Mouse (Mus musculus) G1E (cell line): ENCODE measurements around the gene Tmem171. TPM values are rescaled to one million over a fixed set of nuclear protein-coding genes. Genes with fewer than 3 reads are reported as not detected.

ENCODE experiments used
- ATAC-seq: 2 replicates; pipeline ENCODE4 v1.8.0; 2016; ENCODE audit warnings: mild to moderate bottlenecking; ENCODE audit not compliant: insufficient number of reproducible peaks, poor library complexity, low FRiP score, severe bottlenecking; ENCODE audit errors: extremely low read depth
- DNase-seq: peaks from one replicate; pipeline ENCODE4 v3.0.0; 2012; ENCODE audit warnings: low spot score
- H3K27me3 ChIP-seq: 2 replicates; pipeline ENCODE4 v1.6.1; 2012; ENCODE audit warnings: mild to moderate bottlenecking, low read length, inconsistent platforms; ENCODE audit not compliant: insufficient read depth
- H3K36me3 ChIP-seq: replicated peaks from 2 replicates; pipeline ENCODE3; 2012; ENCODE audit warnings: mild to moderate bottlenecking, inconsistent platforms
- H3K4me1 ChIP-seq: 2 replicates; pipeline ENCODE4 v1.6.1; 2012; ENCODE audit warnings: low read depth, low read length, inconsistent platforms, mixed read lengths; ENCODE audit not compliant: insufficient read depth
- H3K4me3 ChIP-seq: 2 replicates; pipeline ENCODE4 v1.5.1; 2012; ENCODE audit warnings: low read depth, mild to moderate bottlenecking, inconsistent platforms, low read length, moderate library complexity, mixed read lengths
- H3K9me3 ChIP-seq: replicated peaks from 2 replicates; pipeline ENCODE4 v1.6.1; 2012; ENCODE audit warnings: inconsistent platforms
- CTCF ChIP-seq: IDR thresholded peaks from 2 replicates; pipeline ENCODE4 v1.5.1; 2012; ENCODE audit warnings: low read depth, low read length, inconsistent platforms, mixed read lengths
- GATA1 ChIP-seq: IDR thresholded peaks from 2 replicates; pipeline ENCODE4 v1.6.1; 2012; ENCODE audit warnings: borderline replicate concordance, low read length, inconsistent platforms, mixed read lengths
- GATA2 ChIP-seq: IDR thresholded peaks from 2 replicates; pipeline ENCODE4 v1.6.1; 2012; ENCODE audit warnings: low read depth, low read length, inconsistent platforms, borderline replicate concordance
- POLR2AphosphoS5 ChIP-seq: IDR thresholded peaks from 2 replicates; pipeline ENCODE4 v1.6.1; 2012; ENCODE audit warnings: low read depth, low read length, inconsistent platforms; ENCODE audit not compliant: insufficient replicate concordance
- TAL1 ChIP-seq: conservative IDR thresholded peaks from 2 replicates; pipeline ENCODE4 v1.6.1; 2012; ENCODE audit warnings: low read depth, low read length, inconsistent platforms, mixed read lengths
- polyA plus RNA-seq: library from polyadenylated mRNA; stranded (reverse); fragments of >175 nt; gene quantifications from 2 replicates; pipeline ENCODE4 v1.2.3, GENCODE M21; 2012
- total RNA-seq, 2 experiments: library from RNA; stranded (forward) in 1 of 2; stranded (reverse) in 1 of 2; fragments of 200-1000 nt in 1 of 2; fragments of >200 nt in 1 of 2; fragmentation: Nextera tagmentation in 1 of 2; gene quantifications; 2 replicates each; pipeline ENCODE4 v1.2.3; 2014 to 2017

The Tmem171 gene
- total and polyA plus RNA-seq, 3 experiments: 0.11 TPM; not detected in 2

- no peak overlapping the region for H3K4me3 ChIP-seq
- H3K9me3 ChIP-seq: no peaks in the 10 kb centered on the region
- no peak for ATAC-seq
- no peaks in the 10 kb centered on the region for H3K4me1 ChIP-seq
- no peak for DNase-seq
- TF ChIP-seq GATA1: no peak
- TF ChIP-seq TAL1: no peak
- TF ChIP-seq GATA2: no peak
- TF ChIP-seq CTCF: no peak
- TF ChIP-seq POLR2AphosphoS5: no peak
- H3K27me3 ChIP-seq: peaks cover 4% of the 10 kb centered on the region; the same call in 1 of the 2 replicates
- H3K36me3 ChIP-seq: no peaks in the 10 kb centered on the region
Measured at GRCm38 (mm10) chr13:98655346-98655745, 39.3 kb downstream of the Tmem171 start.

GRCm38 (mm10) chr13:98654129-98654939 lies 40.3 kb downstream of the Tmem171 start:
- ATAC-seq: no peak
- no peaks in the 10 kb centered on the region for H3K9me3 ChIP-seq
- peaks cover 4% of the 10 kb centered on the region; the same call in 1 of the 2 replicates for H3K27me3 ChIP-seq
- TF ChIP-seq GATA1 (no peak), GATA2 (no peak), TAL1 (no peak), POLR2AphosphoS5 (no peak), CTCF (no peak)
- no peaks in the 10 kb centered on the region for H3K36me3 ChIP-seq
- no peaks in the 10 kb centered on the region for H3K4me1 ChIP-seq
- H3K4me3 ChIP-seq: no peak overlapping the region
- DNase-seq: no peak

DNA sequence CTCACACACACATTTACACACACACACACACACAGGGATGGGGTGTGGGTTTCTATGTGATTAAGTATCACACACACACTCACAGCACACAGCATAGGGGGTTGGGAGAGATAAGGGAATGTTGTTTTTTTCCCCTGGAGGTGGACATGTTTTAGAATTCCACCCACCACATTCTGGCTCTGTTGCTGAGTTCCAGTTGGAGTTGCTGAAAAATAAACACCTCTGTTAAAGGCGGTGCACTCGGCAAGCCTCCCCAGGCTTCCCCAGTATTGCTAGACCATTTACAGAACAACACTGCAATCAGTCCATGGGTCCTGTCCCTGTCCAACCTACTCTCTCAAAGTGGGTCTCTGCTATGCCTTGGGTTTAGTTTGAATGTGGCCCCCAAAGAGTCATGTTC lies 42.4 kb downstream of the Tmem171 start:
- Histone ChIP-seq H3K36me3 (no peaks in the 10 kb centered on the region), H3K27me3 (peaks cover 4% of the 10 kb centered on the region; the same call in 1 of the 2 replicates), H3K9me3 (no peaks in the 10 kb centered on the region), H3K4me1 (no peaks in the 10 kb centered on the region), H3K4me3 (no peak overlapping the region)
- no peak for ATAC-seq
- TF ChIP-seq GATA2: no peak
- no peak for TF ChIP-seq POLR2AphosphoS5
- TF ChIP-seq TAL1: no peak
- TF ChIP-seq GATA1: no peak
- no peak for TF ChIP-seq CTCF
- DNase-seq: no peak

DNA sequence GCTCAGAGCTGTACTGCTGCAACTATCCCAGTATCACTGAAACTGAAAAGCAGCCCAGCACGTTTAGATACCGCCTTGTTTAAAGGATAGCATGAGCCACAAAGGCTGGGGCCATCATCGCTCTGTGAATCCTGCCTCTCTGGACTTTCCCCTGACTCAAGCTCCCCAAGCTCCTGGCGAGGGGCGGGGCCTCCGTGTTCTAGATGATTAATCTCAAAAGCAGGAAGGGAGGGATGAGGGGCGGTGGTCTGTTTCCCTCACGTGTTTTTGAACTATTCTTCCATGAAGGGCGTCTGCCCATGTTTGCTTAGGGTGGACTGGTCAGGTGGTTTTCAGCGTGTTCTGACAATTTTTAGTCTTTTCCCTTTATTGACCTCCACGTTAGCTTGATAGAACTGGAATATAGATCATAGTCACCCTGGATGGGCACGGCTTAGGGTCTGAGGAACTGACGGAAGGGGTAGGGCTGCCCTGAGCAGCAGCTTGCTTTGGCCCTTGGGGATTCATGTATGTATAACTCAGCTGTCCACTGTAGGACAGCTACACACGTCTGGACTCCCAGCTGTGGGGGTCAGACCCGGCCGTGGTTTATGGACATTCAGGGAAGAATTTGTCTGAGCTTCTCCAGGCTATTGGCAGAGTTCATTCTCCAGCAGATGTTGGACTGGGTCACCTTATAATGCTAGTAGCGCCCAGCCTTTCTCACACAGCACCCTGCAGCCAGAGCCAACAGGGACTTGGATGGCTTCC lies 43.2 kb downstream of the Tmem171 start:
- DNase-seq: no peak

GRCm38 (mm10) chr13:98647775-98648568 lies 46.7 kb downstream of the Tmem171 start:
- no peak for ATAC-seq
- Histone ChIP-seq H3K36me3 (no peaks in the 10 kb centered on the region), H3K27me3 (no peaks in the 10 kb centered on the region), H3K4me1 (no peaks in the 10 kb centered on the region), H3K9me3 (no peaks in the 10 kb centered on the region), H3K4me3 (no peak overlapping the region)
- TF ChIP-seq GATA2 (no peak), TAL1 (no peak), GATA1 (no peak), CTCF (no peak), POLR2AphosphoS5 (no peak)
- DNase-seq: no peak

More for the DNA sequence above, 43.2 kb downstream of the Tmem171 start:
- no peak for ATAC-seq
- Histone ChIP-seq H3K9me3 (no peaks in the 10 kb centered on the region), H3K36me3 (no peaks in the 10 kb centered on the region), H3K4me3 (no peak overlapping the region), H3K4me1 (no peaks in the 10 kb centered on the region), H3K27me3 (peaks cover 4% of the 10 kb centered on the region; the same call in 1 of the 2 replicates)
- no peak for TF ChIP-seq TAL1
- no peak for TF ChIP-seq GATA2
- no peak for TF ChIP-seq CTCF
- no peak for TF ChIP-seq GATA1
- no peak for TF ChIP-seq POLR2AphosphoS5
